Mouse (Mus musculus): ENCODE measurements around the gene Endov. TPM values are rescaled to one million over a fixed set of nuclear protein-coding genes. Genes with fewer than 3 reads are reported as not detected.
A peak's percentile ranks its signal among the peaks of the same experiment; 100 is the strongest.

Endov gene
- polyA plus RNA-seq, 1 experiment from 2014 or later, result 19.8 TPM

GRCm38 (mm10) chr11:119545741-119546495, 54.8 kb downstream of the Endov start:
- peak overlapping the region; percentile 84 for H3K9ac ChIP-seq (ENCODE audit: low read depth, low read length)
- ATAC-seq, result no peak
- peaks cover 45% of the 10 kb centered on the region for H3K4me1 ChIP-seq (ENCODE audit: control insufficient read depth, insufficient read depth, low read length)

GRCm38 (mm10) chr11:119546496-119547182, 55.5 kb downstream of the Endov start:
- H3K9ac ChIP-seq (ENCODE audit: low read depth, low read length), result peak overlapping the region; percentile 84
- peak overlapping the region; percentile 98 for H3K4me2 ChIP-seq (ENCODE audit: low read length)
- ATAC-seq, result no peak
- H3K4me3 ChIP-seq (ENCODE audit: low read depth, low read length), result peak overlapping the region; percentile 78
- peaks cover 45% of the 10 kb centered on the region for H3K4me1 ChIP-seq (ENCODE audit: control insufficient read depth, insufficient read depth, low read length)
- H3K9me3 ChIP-seq (replicated peaks; ENCODE audit: control insufficient read depth, low read length, poor library complexity, severe bottlenecking), result no peaks in the 10 kb centered on the region
- H3K36me3 ChIP-seq (ENCODE audit: control insufficient read depth, insufficient read depth, low read length), result no peaks in the 10 kb centered on the region
- peaks cover 9% of the 10 kb centered on the region for H3K27me3 ChIP-seq (ENCODE audit: control insufficient read depth, insufficient read depth, low read depth, low read length)
- WGBS, result under 1% methylated on average over 46 of the region's 46 CpGs
- no peak overlapping the region for H3K27ac ChIP-seq (ENCODE audit: low read length)

More at GRCm38 (mm10) chr11:119545741-119546495, 54.8 kb downstream of the Endov start:
- 4% methylated on average over 10 of the region's 10 CpGs for WGBS
- H3K4me2 ChIP-seq (ENCODE audit: low read length), result peak overlapping the region; percentile 98
- H3K27me3 ChIP-seq (ENCODE audit: control insufficient read depth, insufficient read depth, low read depth, low read length), result peaks cover 13% of the 10 kb centered on the region
- peak overlapping the region; percentile 78 for H3K4me3 ChIP-seq (ENCODE audit: low read depth, low read length)
- H3K36me3 ChIP-seq (ENCODE audit: control insufficient read depth, insufficient read depth, low read length), result no peaks in the 10 kb centered on the region
- H3K9me3 ChIP-seq (replicated peaks; ENCODE audit: control insufficient read depth, low read length, poor library complexity, severe bottlenecking), result no peaks in the 10 kb centered on the region
- H3K27ac ChIP-seq (ENCODE audit: low read length), result no peak overlapping the region

- Histone ChIP-seq H3K36me3 (ENCODE audit: control insufficient read depth, insufficient read depth, low read length) (no peaks in the 10 kb centered on the region), H3K4me1 (ENCODE audit: control insufficient read depth, insufficient read depth, low read length) (peaks cover 45% of the 10 kb centered on the region), H3K4me3 (ENCODE audit: low read depth, low read length) (peak within 1 kb of the TSS; percentile 78), H3K4me2 (ENCODE audit: low read length) (peak within 1 kb of the TSS; percentile 98), H3K9ac (ENCODE audit: low read depth, low read length) (peak within 1 kb of the TSS; percentile 84), H3K9me3 (replicated peaks; ENCODE audit: control insufficient read depth, low read length, poor library complexity, severe bottlenecking) (no peaks in the 10 kb centered on the region), H3K27ac (ENCODE audit: low read length) (peak within 1 kb of the TSS; percentile 71), H3K27me3 (ENCODE audit: control insufficient read depth, insufficient read depth, low read depth, low read length) (peaks cover 9% of the 10 kb centered on the region)
- WGBS, result under 1% methylated on average over 86 of the region's 90 CpGs
- ATAC-seq, result peak; percentile 55
Measured at GRCm38 (mm10) chr11:119547183-119547921, 56.2 kb downstream of the Endov start, which contains the start of gene Nptx1. Gene Nptx1 (minus strand): TSS chr11:119547753.

GRCm38 (mm10) chr11:119547951-119548591, 56.9 kb downstream of the Endov start:
- H3K9me3 ChIP-seq (replicated peaks; ENCODE audit: control insufficient read depth, low read length, poor library complexity, severe bottlenecking), result no peaks in the 10 kb centered on the region
- ATAC-seq, result no peak; the same call in 1 of the 2 replicates
- H3K4me2 ChIP-seq (ENCODE audit: low read length), result peak overlapping the region; percentile 98
- peaks cover 45% of the 10 kb centered on the region for H3K4me1 ChIP-seq (ENCODE audit: control insufficient read depth, insufficient read depth, low read length)
- H3K27me3 ChIP-seq (ENCODE audit: control insufficient read depth, insufficient read depth, low read depth, low read length), result peaks cover 9% of the 10 kb centered on the region
- peak overlapping the region; percentile 78 for H3K4me3 ChIP-seq (ENCODE audit: low read depth, low read length)
- peak overlapping the region; percentile 71 for H3K27ac ChIP-seq (ENCODE audit: low read length)
- WGBS, result under 1% methylated on average over 39 of the region's 39 CpGs
- H3K9ac ChIP-seq (ENCODE audit: low read depth, low read length), result peak overlapping the region; percentile 84
- no peaks in the 10 kb centered on the region for H3K36me3 ChIP-seq (ENCODE audit: control insufficient read depth, insufficient read depth, low read length)

GRCm38 (mm10) chr11:119548741-119549370, 57.7 kb downstream of the Endov start:
- H3K4me1 ChIP-seq (ENCODE audit: control insufficient read depth, insufficient read depth, low read length), result peaks cover 43% of the 10 kb centered on the region
- H3K9ac ChIP-seq (ENCODE audit: low read depth, low read length), result peak overlapping the region; percentile 84
- H3K4me3 ChIP-seq (ENCODE audit: low read depth, low read length), result peak overlapping the region; percentile 78
- ATAC-seq, result no peak
- peaks cover 9% of the 10 kb centered on the region for H3K27me3 ChIP-seq (ENCODE audit: control insufficient read depth, insufficient read depth, low read depth, low read length)
- H3K27ac ChIP-seq (ENCODE audit: low read length), result peak overlapping the region; percentile 40
- peak overlapping the region; percentile 98 for H3K4me2 ChIP-seq (ENCODE audit: low read length)
- no peaks in the 10 kb centered on the region for H3K36me3 ChIP-seq (ENCODE audit: control insufficient read depth, insufficient read depth, low read length)
- H3K9me3 ChIP-seq (replicated peaks; ENCODE audit: control insufficient read depth, low read length, poor library complexity, severe bottlenecking), result no peaks in the 10 kb centered on the region
- WGBS, result 1% methylated on average over 37 of the region's 37 CpGs

GRCm38 (mm10) chr11:119549371-119549811, 58.2 kb downstream of the Endov start:
- under 1% methylated on average over 43 of the region's 43 CpGs for WGBS
- Histone ChIP-seq H3K27ac (ENCODE audit: low read length) (peak overlapping the region; percentile 40), H3K9me3 (replicated peaks; ENCODE audit: control insufficient read depth, low read length, poor library complexity, severe bottlenecking) (no peaks in the 10 kb centered on the region), H3K4me2 (ENCODE audit: low read length) (peak overlapping the region; percentile 98), H3K9ac (ENCODE audit: low read depth, low read length) (peak overlapping the region; percentile 84), H3K36me3 (ENCODE audit: control insufficient read depth, insufficient read depth, low read length) (no peaks in the 10 kb centered on the region), H3K27me3 (ENCODE audit: control insufficient read depth, insufficient read depth, low read depth, low read length) (peaks cover 9% of the 10 kb centered on the region), H3K4me3 (ENCODE audit: low read depth, low read length) (peak overlapping the region; percentile 78), H3K4me1 (ENCODE audit: control insufficient read depth, insufficient read depth, low read length) (peaks cover 38% of the 10 kb centered on the region)
- no peak for ATAC-seq

- H3K9me3 ChIP-seq (replicated peaks; ENCODE audit: control insufficient read depth, low read length, poor library complexity, severe bottlenecking), result no peaks in the 10 kb centered on the region
- H3K4me1 ChIP-seq (ENCODE audit: control insufficient read depth, insufficient read depth, low read length), result peaks cover 28% of the 10 kb centered on the region
- H3K27me3 ChIP-seq (ENCODE audit: control insufficient read depth, insufficient read depth, low read depth, low read length), result peaks cover 6% of the 10 kb centered on the region
- no peak overlapping the region for H3K9ac ChIP-seq (ENCODE audit: low read depth, low read length)
- ATAC-seq, result no peak
- H3K36me3 ChIP-seq (ENCODE audit: control insufficient read depth, insufficient read depth, low read length), result no peaks in the 10 kb centered on the region
- 49% methylated on average over 10 of the region's 10 CpGs for WGBS
- H3K27ac ChIP-seq (ENCODE audit: low read length), result no peak overlapping the region
- H3K4me2 ChIP-seq (ENCODE audit: low read length), result no peak overlapping the region
- H3K4me3 ChIP-seq (ENCODE audit: low read depth, low read length), result no peak overlapping the region
Measured at GRCm38 (mm10) chr11:119550546-119551335, 59.6 kb downstream of the Endov start.

Measured in midbrain, embryonic 16.5 days (tissue).